Mouse (Mus musculus) stomach, postnatal 0 days (tissue): ENCODE measurements around the gene Vmn1r27. TPM values are rescaled to one million over a fixed set of nuclear protein-coding genes. Genes with fewer than 3 reads are reported as not detected.

Experiments used
- ATAC-seq: fragments of 200-750 bp; cut with Nextera tagmentation; 2 replicates; pipeline ENCODE4 v1.8.0; 2017; ENCODE audit not compliant: low FRiP score, low TSS enrichment
- DNase-seq: peaks from one replicate; pipeline ENCODE4 v3.0.0-alpha.2; 2016; ENCODE audit warnings: low spot score
- H3K27ac ChIP-seq: fragments of 300-500 bp; sonication (generic); replicated peaks from 2 replicates; pipeline ENCODE4 v1.5.1; 2014; ENCODE audit warnings: mild to moderate bottlenecking, control low read depth
- H3K27me3 ChIP-seq: fragments of 300-500 bp; sonication (generic); 2 replicates; pipeline ENCODE4 v1.6.1; 2014; ENCODE audit warnings: low read length; ENCODE audit not compliant: control insufficient read depth, insufficient read depth
- H3K36me3 ChIP-seq: fragments of 300-500 bp; sonication (generic); 2 replicates; pipeline ENCODE4 v1.6.1; 2014; ENCODE audit warnings: low read length, mixed read lengths; ENCODE audit not compliant: control insufficient read depth, insufficient read depth
- H3K4me1 ChIP-seq: fragments of 300-500 bp; sonication (generic); replicated peaks from 2 replicates; pipeline ENCODE4 v1.6.1; 2014; ENCODE audit warnings: antibody characterized with exemption; ENCODE audit not compliant: control insufficient read depth, insufficient read depth
- H3K4me2 ChIP-seq: fragments of 300-500 bp; sonication (generic); replicated peaks from 2 replicates; pipeline ENCODE4 v1.6.1; 2014; ENCODE audit warnings: low read depth, mild to moderate bottlenecking, control low read depth, moderate library complexity
- H3K4me3 ChIP-seq: fragments of 300-500 bp; sonication (generic); 2 replicates; pipeline ENCODE4 v1.5.1; 2014; ENCODE audit warnings: low read depth, low read length, control low read depth
- H3K9ac ChIP-seq: fragments of 300-500 bp; sonication (generic); 2 replicates; pipeline ENCODE4 v1.6.1; 2014; ENCODE audit warnings: mild to moderate bottlenecking, low read length, control low read depth, mixed read lengths
- H3K9me3 ChIP-seq: fragments of 300-500 bp; sonication (generic); 2 replicates; pipeline ENCODE4 v1.6.1; 2016; ENCODE audit warnings: low read length; ENCODE audit not compliant: control insufficient read depth
- CTCF ChIP-seq: IDR thresholded peaks from 2 replicates; pipeline ENCODE4 v1.5.1; 2016; ENCODE audit warnings: antibody characterized with exemption, low read depth, mild to moderate bottlenecking, moderate library complexity
- EP300 ChIP-seq: optimal IDR thresholded peaks from 2 replicates; pipeline ENCODE3; 2016; ENCODE audit warnings: antibody characterized with exemption
- WGBS: fragments of 180-500 bp; shearing (Covaris S2); extraction: QIAGEN DNeasy Blood & Tissue Kit; methylation state at CpG from one replicate; pipeline ENCODE4 v1.1.7; 2014; 5-methylcytosine and 5-hydroxymethylcytosine counted together
- polyA plus RNA-seq: library from polyadenylated mRNA; unstranded; fragments of >200 nt; fragmentation: Nextera tagmentation; extraction: Ambion mirVana; gene quantifications from 2 replicates; pipeline ENCODE4 v1.2.1, GENCODE M21; 2015

Vmn1r27 gene
- not detected in 2 replicates for polyA plus RNA-seq

- Histone ChIP-seq H3K27me3 (no peaks in the 10 kb centered on the region), H3K4me3 (no peak within 1 kb of the TSS), H3K9ac (no peak within 1 kb of the TSS), H3K4me1 (no peaks in the 10 kb centered on the region), H3K4me2 (no peak within 1 kb of the TSS), H3K36me3 (no peaks in the 10 kb centered on the region), H3K27ac (no peak within 1 kb of the TSS), H3K9me3 (no peaks in the 10 kb centered on the region)
- 76% methylated on average over 2 of the region's 2 CpGs for WGBS
- ATAC-seq = no peak
- no peak for DNase-seq
- no peak for TF ChIP-seq EP300
- no peak for TF ChIP-seq CTCF
These were observed at the start of gene Vmn1r27 for GRCm38 (mm10) chr6:58218721-58219120. Gene Vmn1r27, minus strand, starts transcription at chr6:58218821.

DNA sequence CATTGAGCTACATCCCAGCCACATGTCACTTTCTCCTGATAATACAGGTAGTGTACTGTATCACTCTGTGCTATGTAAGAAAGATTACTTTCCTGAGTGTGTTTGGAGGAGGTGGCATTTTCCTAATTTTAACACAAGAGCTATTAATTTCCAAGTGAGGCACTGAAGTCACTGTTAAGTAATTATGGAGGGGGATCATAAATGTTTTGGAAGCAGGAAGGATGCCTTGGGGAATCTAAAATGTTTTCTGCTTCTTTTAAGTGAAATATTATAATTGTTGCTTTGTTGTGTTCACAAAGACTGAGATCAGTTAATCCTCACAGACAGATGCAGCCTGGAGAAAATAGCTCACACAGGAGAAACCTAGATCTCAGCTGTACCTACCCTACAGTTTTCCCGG is 43.1 kb upstream of the Vmn1r27 start, which contains the start of gene Vmn1r28:
Gene Vmn1r28, plus strand, starts transcription at position 301 of the 400 bp plus-strand sequence.
- Histone ChIP-seq H3K36me3 (no peaks in the 10 kb centered on the region), H3K27me3 (no peaks in the 10 kb centered on the region), H3K27ac (no peak within 1 kb of the TSS), H3K4me2 (no peak within 1 kb of the TSS), H3K9me3 (no peaks in the 10 kb centered on the region), H3K4me3 (no peak within 1 kb of the TSS), H3K9ac (no peak within 1 kb of the TSS), H3K4me1 (no peaks in the 10 kb centered on the region)
- ATAC-seq = no peak
- WGBS = 91% methylated on average over 1 of the region's 1 CpGs
- DNase-seq = no peak
- TF ChIP-seq EP300 (no peak), CTCF (no peak)

GRCm38 (mm10) chr6:58216119-58216518 is 2.5 kb downstream of the Vmn1r27 start:
- no peak overlapping the region for H3K27ac ChIP-seq

More at GRCm38 (mm10) chr6:58216119-58216518, 2.5 kb downstream of the Vmn1r27 start:
- H3K4me1 ChIP-seq = no peaks in the 10 kb centered on the region
- no peak for DNase-seq
- no peak overlapping the region for H3K4me3 ChIP-seq
- H3K27me3 ChIP-seq = no peaks in the 10 kb centered on the region
- no peak for ATAC-seq
- 71% methylated on average over 2 of the region's 2 CpGs for WGBS
- H3K9me3 ChIP-seq = no peaks in the 10 kb centered on the region
- no peaks in the 10 kb centered on the region for H3K36me3 ChIP-seq
- TF ChIP-seq CTCF (no peak), EP300 (no peak)
- H3K9ac ChIP-seq = no peak overlapping the region
- H3K4me2 ChIP-seq = no peak overlapping the region

Other genes starting within 250 kb of the Vmn1r27 start
- gene Vmn1r25, start 238.0 kb downstream of the Vmn1r27 start, polyA plus RNA-seq = not detected in 2 replicates
- gene Vmn1r26, start 203.7 kb downstream of the Vmn1r27 start, polyA plus RNA-seq = not detected in 2 replicates
- gene Vmn1r28, start 43.2 kb upstream of the Vmn1r27 start, polyA plus RNA-seq = not detected in 2 replicates
- not detected in 2 replicates for gene Vmn1r29, start 82.7 kb upstream of the Vmn1r27 start, polyA plus RNA-seq
- not detected in 2 replicates for gene Vmn1r30, start 224.6 kb upstream of the Vmn1r27 start, polyA plus RNA-seq